Mouse (Mus musculus): ENCODE data around the gene Troap.
"Not testable (repeated sequence)": the region's sequence is repeated elsewhere in the genome, so short reads cannot be mapped to it uniquely, and the experiment has no call there.

Troap gene

DNA sequence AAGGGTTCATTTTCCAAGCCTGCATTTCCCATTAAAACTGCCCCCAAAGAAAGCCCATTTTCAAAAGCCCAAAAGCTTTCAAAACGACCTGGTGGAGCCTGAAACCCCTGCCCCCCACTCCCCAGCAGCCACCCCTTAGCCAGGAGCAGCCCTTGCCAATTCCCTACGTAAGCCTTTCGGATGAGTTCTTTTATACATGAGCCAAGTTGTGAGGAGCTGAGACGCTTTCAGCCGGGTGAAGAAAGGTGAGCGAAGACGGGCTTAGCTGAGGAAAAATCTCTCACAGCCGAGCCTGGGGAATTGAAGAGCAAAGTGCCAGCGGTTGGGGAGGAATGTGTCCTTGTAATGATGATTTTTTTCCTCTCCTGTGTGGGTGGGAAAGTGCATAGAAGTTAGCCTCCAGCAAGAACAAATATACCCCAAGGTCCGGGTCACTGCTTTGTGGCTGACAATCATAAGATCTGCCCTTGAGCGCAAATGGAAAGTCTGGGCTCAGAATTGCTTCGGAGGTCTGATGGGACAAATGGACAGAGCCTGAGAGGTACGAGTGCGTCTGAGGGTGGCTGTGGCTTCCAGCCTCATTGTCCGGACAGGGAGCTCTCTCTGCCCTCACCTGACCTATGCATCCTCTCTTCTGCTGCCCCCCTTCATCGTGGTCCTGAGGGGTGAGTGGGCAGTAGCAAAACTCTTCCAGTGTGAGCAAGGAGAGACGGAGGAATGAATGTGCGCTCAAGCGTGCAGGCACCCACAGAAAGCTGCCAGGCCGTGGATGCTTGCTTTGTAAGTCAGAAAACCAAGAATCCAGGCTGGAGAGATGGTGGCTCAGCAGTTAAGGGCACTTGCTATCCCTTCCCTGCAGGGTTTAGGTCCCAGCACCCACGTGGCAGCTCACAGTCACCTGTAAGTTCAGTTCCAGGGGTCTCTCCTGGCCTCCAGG is 33.2 kb upstream of the Troap start:
- no peak for DNase-seq (ENCODE audit: low read depth, low spot score)

DNA sequence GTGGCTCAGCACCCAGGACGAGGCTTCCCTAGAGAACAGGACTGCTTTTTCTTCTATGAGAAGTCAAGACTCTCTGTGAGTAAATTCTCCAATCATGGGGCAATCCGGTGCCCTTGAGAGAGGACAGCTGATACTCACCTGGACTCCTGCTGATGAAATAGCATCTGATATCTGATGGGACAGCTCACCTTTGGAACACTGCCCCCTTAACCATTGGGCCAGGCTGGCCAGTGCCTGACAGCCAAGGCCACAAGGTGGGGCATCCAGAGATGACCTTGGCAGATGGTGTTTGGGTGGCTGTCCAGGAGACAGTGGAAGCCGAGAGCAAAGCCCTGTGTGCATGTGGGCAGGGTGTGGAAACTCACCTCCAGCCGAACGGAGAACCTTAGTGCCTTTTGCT is 32.0 kb upstream of the Troap start:
- DNase-seq (ENCODE audit: low read depth, low spot score), result no peak

DNA sequence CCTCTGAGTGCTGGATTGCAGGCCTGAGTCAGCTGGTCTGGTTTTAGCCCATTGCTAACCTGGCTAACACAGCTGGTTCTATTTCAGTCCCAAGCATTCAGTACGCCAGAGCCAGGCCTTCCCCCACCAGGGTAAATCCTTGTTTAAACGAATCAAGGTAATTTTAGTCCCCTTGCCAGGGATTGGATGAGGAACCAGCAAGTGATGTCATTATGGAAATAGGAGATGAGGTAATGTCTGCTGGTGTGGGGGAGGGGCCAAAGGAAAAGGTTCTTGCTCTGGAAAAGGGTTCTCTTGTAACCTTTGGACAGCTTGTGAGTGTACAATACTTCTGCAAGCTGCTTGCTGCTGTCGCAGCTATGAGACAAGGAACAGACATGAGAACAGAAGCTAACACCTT is 29.5 kb upstream of the Troap start:
- DNase-seq (ENCODE audit: low read depth, low spot score), result no peak

DNA sequence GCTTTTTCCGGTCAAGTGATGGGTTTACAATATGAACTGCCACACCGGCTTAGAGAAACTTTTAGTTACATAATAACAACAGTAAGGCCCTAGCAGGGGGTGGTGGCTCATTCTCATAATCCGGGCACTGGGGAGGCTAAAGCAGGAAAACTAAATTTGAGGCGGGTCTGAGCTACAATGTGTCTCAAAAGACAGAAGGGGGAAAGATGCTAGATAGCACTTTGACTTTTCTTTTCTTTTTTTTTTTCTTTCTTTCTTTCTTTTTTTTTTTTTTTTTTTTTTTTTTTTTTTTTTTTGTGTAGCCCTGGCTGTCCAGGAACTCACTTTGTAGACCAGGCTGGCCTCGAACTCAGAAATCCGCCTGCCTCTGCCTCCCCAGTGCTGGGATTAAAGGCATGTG is 28.6 kb upstream of the Troap start:
- DNase-seq (ENCODE audit: low read depth, low spot score), result not testable (repeated sequence)

DNA sequence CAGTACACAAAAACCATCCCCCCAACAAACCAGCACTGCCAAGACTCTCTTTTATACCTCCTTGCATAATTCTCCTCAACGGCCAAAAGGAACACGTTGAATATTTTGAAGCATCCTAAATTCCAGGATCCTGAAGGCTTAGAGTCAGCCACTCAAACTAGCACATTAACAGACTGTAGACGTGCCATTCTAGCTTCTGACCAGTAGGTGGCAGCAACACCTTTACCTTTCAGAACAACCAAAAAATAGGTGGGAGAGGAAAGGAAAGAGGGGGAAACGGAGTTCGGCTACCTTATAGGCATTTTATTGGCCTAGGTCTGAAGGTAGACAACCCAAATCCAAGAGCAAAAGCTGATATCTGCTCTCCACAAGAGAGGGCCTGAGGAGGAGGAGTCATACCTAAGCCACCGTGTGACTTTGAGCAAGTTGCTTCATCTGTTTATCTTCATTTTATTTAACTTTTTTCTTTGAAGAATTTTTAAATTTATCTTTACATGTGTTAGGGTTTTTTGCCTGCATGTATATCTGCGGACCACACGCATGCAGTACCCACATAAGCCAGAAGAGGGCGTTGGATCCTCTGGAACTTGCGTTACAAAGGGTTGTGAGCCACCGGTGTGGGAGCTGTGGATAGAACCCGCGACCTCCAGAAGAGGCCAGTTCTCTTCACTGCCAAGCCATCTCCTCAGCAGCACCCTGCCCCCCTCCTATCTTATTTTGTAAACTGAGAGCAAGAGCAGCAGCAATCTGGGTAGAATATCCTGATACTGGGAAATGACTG is 24.7 kb upstream of the Troap start:
- DNase-seq (ENCODE audit: low read depth, low spot score), result peak; percentile 68

DNA sequence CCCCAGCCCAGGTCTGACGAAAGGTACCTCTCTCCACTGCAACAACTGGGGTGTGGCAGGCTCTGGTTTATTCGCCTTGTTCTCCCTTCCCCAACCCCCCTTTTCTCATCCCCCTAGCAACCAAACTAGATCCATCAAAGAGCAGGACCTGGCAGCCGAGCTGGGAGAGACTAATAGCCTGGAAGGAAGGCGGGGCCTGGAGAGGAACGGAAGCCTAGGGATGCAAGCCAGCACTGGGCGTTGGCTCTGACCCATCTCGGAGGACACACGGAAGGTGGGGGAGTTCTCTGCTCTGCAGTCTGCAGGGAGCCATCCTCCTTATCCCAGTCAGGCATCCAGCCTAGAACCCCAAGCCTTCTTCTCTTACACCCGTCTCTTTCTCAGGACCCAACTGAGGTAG is 21.0 kb upstream of the Troap start:
- DNase-seq (ENCODE audit: low read depth, low spot score), result no peak

DNA sequence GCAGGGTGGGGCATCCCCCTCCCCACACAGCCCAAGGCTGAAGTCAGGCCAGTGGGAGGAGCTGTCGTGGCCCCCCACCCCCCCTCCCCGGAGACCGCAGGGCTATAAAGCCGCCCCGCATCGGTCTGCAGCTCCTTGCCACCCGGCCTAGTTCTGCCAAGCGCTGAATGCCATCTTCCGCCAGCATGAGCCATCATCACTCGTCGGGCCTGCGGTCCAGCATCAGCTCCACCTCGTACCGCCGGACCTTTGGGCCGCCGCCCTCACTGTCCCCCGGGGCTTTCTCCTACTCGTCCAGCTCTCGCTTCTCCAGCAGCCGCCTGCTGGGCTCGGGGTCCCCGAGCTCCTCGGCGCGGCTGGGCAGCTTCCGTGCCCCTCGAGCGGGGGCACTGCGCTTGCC is 19.3 kb upstream of the Troap start, which contains the start of gene Prph:
Gene Prph (plus strand): TSS at position 135 of the 400 bp plus-strand sequence.
- DNase-seq (ENCODE audit: low read depth, low spot score), result no peak

DNA sequence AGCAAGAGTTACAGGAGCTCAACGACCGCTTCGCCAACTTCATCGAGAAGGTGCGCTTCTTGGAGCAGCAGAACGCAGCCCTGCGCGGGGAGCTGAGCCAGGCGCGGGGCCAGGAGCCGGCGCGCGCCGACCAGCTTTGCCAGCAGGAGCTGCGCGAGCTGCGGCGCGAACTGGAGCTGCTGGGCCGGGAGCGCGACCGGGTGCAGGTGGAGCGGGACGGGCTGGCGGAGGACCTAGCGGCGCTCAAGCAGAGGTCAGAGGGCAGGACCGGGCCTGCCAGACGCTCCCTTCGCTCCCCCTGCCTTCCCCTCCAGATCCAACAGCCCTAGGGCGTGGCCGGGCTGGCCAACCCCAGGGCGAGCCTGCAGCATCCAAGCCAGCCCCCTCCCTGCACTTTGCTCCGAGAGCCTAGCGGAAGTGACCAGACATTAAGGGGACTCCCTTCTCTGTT is 18.8 kb upstream of the Troap start:
- DNase-seq (ENCODE audit: low read depth, low spot score), result no peak

DNA sequence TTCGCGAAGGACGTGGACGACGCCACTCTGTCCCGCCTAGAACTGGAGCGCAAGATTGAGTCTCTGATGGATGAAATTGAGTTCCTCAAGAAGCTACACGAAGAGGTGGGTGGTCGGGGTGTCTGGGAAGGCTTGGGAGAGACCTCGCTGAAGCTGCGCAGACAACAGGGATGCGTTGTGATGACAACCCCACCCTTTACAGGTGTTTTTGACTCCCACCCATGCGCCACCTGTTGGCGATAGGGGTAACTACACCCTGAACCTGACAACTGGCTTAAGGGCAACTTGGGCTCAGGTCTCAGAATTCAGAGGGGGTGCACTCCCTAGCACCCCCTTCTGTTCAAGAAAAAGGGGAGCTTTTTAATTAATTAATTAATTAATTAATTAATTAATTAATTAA is 18.0 kb upstream of the Troap start:
- DNase-seq (ENCODE audit: low read depth, low spot score), result peak; percentile 62

DNA sequence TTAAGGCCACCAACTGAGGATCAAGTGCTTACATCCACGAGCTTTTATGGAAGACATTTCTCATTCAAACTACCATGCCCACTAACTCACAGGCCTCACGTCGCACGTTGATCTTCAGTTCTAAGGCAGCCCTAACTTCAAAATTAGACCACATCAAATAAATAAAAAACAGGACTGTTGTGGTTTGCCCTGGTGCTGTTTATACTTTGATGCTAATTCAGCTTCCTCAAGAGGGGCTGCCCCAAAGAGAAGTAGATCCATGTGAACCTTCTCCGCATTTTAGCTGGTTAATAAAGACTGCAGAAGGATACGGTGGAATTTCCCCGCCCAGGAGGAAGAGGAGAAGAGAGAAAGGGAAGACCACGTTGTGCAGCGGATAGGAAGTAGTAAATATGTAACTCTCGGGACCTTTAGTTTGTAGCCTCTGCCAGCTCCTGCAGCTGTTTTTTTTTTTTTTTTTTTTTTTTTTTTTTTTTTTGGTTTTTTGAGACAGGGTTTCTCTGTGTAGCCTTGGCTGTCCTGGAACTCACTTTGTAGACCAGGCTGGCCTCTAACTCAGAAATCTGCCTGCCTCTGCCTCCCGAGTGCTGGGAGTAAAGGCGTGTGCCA is 8.7 kb upstream of the Troap start:
- DNase-seq (ENCODE audit: low read depth, low spot score), result peak; percentile 30

DNA sequence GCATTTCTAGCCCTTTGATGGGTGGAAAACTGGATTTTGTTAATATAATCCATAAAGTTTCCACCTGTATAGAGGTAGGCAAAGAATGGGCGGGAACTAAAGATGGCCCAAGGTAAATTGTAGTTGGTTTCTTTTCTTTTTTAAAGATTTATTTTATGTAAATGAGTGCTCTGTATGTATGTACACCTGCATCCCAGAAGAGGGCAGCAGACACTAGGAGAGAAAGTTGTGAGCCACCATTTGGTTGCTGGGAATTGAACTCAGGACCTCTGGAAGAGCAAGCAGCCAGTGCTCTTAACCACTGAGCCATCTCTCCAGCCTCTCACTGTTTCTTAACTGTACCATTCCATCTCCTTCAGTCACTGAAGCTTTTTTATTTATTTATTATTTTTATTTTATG is 2.4 kb upstream of the Troap start:
- no peak for DNase-seq (ENCODE audit: low read depth, low spot score)

DNA sequence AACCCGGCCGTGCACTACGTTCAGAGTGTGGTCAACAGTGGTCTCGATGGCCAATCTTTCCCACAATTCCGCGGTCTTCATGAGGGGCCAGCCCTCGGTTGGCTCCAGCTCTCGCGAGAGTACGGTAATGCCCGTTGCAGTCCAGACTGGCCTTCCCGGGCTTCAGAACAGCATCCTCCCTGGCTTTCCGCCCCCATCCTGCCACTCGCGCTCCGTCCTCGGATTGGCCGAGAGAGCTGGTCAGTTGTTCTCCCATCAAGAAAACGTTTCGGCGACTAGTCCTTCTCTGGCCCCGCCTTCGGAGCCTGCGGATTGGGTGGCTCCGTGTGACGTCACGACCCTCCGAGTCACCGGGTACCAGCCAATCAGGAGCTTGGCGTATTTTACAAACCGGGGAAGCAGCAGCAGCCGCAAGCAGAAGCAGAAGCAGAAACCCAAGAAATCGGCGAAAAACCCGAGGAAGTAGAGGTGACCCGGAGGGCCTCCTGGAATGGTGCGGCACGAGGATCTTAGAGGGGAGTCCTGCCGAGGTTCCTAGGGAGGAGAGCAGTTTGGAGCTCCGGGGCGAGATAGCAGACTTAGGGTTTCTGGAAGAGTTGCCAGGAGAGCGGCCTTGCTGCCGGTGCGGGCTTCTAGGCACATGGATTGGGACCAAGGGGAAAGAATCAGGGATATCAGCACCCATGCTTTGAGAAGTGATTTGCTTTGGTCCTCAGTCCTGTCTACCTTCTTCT is 392 bp downstream of the Troap start:
- DNase-seq (ENCODE audit: low read depth, low spot score), result peak; percentile 98

DNA sequence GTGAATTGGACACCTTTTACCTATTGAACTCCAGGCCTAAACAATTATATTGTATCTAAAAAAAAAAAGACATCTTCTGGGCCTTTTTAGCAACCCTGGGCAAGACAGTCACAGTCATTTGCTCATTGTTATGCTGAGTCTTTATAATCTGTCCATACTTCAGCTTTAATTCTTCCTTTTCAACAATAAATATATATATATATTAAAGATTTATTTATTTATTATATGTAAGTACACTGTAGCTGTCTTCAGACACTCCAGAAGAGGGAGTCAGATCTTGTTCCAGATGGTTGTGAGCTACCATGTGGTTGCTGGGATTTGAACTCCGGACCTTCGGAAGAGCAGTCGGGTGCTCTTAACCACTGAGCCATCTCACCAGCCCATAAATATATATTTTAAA is 1.6 kb downstream of the Troap start:
- not testable (repeated sequence) for DNase-seq (ENCODE audit: low read depth, low spot score)

DNA sequence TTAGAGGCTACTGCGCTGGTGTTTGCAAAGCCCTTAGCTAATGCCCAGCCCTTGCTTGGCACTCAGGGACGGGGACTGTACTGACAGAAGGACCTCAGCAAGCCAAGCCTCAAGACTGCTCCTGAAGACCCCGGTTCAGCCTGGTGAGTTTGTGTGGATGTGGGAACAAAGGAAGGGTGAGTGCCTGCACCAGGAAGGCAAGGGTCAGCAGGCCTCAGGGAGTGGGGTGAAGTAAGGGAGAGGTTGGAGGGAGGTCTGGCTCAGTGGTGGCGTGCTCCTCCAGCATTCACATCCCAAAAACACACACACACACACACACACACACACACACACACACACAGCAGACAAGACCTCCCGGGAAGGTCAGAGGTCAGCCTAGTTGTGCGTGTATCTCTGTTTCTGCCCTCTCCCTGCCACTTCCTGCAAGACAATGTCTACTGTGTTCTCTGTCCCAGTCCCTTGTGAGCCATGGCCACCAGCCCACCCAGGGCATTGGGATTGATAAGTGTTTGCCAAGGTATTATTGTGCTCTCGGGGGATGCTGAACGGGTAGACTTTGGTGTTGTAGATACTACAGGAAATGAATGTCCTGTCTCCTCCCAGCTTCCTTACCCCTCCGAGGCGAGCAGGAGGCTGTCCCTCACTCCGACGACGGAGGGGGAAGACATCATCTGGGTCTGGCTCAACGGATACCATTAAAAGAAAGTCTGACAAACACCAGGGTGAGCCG is 4.0 kb downstream of the Troap start:
- DNase-seq (ENCODE audit: low read depth, low spot score), result no peak

DNA sequence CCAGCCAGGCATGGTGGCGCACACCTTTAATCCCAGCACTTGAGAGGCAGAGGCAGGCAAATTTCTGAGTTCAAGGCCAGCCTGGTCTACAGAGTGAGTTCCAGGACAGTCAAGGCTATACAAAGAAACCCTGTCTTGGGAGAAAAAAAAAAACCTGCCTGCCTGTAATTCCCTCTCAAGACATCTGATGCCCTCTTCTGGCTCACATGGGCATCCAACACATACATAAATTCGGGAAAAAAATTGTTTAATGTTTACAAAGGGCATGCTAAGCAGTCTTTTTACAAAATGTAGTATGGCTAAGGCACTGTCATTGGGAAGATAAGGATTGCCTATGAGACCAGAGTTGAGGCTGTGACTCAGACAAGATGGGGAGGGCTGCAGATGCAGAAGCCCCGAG is 5.4 kb downstream of the Troap start:
- DNase-seq (ENCODE audit: low read depth, low spot score), result no peak

DNA sequence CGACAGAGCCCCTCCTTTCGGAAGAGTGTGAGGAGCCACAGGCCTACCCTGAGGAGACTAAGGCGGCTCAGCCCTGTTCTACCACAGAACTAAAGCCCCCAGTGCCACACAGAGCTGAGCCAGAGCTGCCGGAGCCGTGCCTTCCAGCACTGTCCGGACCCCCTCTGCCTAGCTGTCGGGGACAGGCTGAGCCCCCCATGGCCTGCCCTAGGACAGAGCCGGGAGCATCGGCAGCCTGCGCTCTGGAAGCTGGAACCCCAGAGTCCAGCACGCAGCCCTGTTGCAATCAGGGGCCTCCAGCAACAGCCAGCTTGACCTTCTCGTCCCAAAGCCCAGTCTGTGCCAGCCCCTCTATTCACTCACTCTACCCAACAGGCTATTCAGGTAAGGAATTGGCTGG is 7.9 kb downstream of the Troap start:
- DNase-seq (ENCODE audit: low read depth, low spot score), result no peak

DNA sequence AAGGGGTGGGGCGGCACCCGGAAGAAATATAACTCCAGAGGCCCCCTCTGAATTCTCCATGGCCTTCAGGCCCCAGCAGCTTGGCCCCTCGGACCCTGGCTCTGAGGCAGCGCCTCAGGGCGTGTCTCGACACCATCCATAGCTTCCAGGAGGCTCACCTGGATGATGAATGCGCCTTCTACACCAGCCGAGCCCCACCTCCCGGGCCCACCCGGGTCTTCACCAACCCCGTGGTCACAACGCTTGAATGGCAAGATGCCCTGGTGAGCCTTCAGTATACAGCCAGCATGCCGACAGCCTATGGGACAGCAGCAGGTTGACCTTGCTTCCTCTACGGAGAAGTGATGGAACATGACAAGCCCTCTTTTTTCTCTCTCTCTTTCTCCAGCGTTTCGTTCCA is 8.5 kb downstream of the Troap start:
- no peak for DNase-seq (ENCODE audit: low read depth, low spot score)

DNA sequence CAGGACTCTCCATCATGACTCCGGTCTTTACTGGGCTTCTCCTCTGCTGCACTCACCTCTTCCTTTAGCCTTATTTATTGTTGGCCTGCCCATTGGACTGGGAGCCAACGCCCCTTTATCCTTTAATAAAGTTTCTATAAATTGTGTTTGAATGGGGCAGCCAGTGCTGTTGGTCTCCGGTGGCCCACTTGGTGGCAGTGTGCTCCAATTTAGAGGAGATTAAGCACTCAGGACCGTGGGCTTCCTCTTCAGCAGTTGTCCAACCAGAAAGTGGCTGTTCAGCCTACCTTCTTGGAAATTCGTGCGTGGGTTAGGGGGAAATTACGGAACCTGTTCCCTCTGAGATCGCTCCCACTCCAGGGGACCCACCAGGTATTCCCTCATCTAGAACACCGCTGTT is 8.9 kb downstream of the Troap start:
- peak; percentile 43 for DNase-seq (ENCODE audit: low read depth, low spot score)

DNA sequence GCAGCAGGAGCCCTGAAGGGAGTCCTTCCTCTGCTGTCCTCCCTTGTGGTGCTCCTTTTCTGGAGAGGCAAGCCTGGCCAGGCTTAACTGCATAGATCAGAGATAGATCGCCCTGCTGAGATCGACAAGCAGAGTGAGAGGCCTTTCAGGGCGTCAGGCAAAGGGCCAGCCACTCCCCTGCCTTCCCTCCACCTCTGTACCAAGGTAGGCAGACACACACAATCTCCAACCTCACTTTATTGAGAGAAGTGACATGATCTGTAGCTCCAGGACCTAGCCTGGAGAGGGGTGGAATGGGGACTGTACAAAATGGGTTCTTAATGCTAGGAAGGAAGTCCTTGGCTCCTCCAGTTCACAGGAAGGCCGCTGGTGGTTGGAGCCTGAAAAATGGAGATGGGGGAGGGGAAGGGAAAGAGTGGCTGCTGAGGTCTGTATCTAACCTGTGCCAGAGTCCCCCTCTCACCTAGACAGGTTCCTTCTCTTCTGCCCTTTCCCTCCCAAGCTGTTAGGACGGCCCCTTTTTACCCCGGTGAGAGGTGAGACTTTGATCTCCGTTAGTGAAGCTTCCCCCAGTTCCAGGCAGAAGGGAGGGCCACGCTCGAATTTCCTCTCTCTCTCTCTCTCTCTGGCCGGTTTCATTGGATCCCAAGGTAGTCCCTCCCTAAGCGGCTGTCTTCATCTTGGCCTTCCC is 9.6 kb downstream of the Troap start:
- DNase-seq (ENCODE audit: low read depth, low spot score), result no peak

DNA sequence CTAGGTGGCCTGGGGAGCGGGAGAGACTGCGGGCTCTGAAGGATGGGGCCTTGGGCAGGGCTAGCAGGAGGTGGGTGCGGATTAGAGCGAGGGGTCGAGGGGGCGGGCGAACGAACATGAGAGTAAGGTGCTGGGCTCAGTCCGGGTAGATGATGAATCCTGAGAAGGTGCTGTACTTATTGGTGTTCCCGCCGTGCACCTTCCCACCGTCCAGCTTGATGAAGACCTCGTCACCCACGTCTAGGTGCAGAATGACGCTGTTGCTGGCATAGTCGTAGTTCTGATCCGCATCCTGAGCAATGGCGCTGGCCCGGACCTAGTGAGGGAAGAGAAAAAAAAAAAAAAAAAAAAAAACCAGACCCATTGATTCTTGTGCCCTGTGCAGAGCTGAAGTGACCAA is 10.2 kb downstream of the Troap start:
- DNase-seq (ENCODE audit: low read depth, low spot score), result no peak
